Mouse (Mus musculus) limb, embryonic 14.5 days (tissue): ENCODE data around the gene Ncdn. TPM values are rescaled to one million over a fixed set of nuclear protein-coding genes. Genes with fewer than 3 reads are reported as not detected.

Experiments used
- ATAC-seq: fragments of 200-750 bp; cut with Nextera tagmentation; 2 replicates; pipeline ENCODE4 v1.8.0; 2017; ENCODE audit warnings: low read depth, moderate number of reproducible peaks, moderate TSS enrichment; ENCODE audit not compliant: low FRiP score
- DNase-seq: peaks from one replicate; pipeline ENCODE4 v3.0.0-alpha.2; 2015; ENCODE audit warnings: low spot score
- H3K27ac ChIP-seq: fragments of 300-500 bp; sonication (generic); replicated peaks from 2 replicates; pipeline ENCODE4 v1.5.1; 2014; ENCODE audit warnings: low read depth, mild to moderate bottlenecking, low read length, moderate library complexity, mixed read lengths
- H3K27me3 ChIP-seq: fragments of 300-500 bp; sonication (generic); 2 replicates; pipeline ENCODE4 v1.6.1; 2014; ENCODE audit warnings: low read length, mixed read lengths; ENCODE audit not compliant: control insufficient read depth, insufficient read depth
- H3K36me3 ChIP-seq: fragments of 300-500 bp; sonication (generic); 2 replicates; pipeline ENCODE4 v1.6.1; 2014; ENCODE audit warnings: mild to moderate bottlenecking, low read length, moderate library complexity, mixed read lengths; ENCODE audit not compliant: control insufficient read depth, insufficient read depth
- H3K4me1 ChIP-seq: fragments of 300-500 bp; sonication (generic); 2 replicates; pipeline ENCODE4 v1.6.1; 2014; ENCODE audit warnings: antibody characterized with exemption, low read length, mixed read lengths; ENCODE audit not compliant: control insufficient read depth, insufficient read depth
- H3K4me2 ChIP-seq: fragments of 300-500 bp; sonication (generic); replicated peaks from 2 replicates; pipeline ENCODE4 v1.6.1; 2014; ENCODE audit warnings: low read depth, mild to moderate bottlenecking, low read length, moderate library complexity; ENCODE audit not compliant: severe bottlenecking
- H3K4me3 ChIP-seq: fragments of 300-500 bp; sonication (generic); replicated peaks from 2 replicates; pipeline ENCODE4 v1.5.1; 2014; ENCODE audit warnings: low read length
- H3K9ac ChIP-seq: fragments of 300-500 bp; sonication (generic); 2 replicates; pipeline ENCODE4 v1.6.1; 2014; ENCODE audit warnings: mild to moderate bottlenecking, low read depth, low read length, moderate library complexity; ENCODE audit not compliant: severe bottlenecking
- H3K9me3 ChIP-seq: fragments of 300-500 bp; sonication (generic); 2 replicates; pipeline ENCODE4 v1.6.1; 2016; ENCODE audit warnings: low read length; ENCODE audit not compliant: control insufficient read depth
- POLR2A ChIP-seq: fragments of 200-500 bp; IDR thresholded peaks from 2 replicates; pipeline ENCODE4 v1.8.0; 2012; ENCODE audit warnings: inconsistent platforms, mild to moderate bottlenecking, moderate library complexity, borderline replicate concordance; ENCODE audit not compliant: insufficient read depth, insufficient read length; ENCODE audit errors: extremely low read depth
- WGBS: fragments of 180-500 bp; shearing (Covaris S2); extraction: QIAGEN DNeasy Blood & Tissue Kit; methylation state at CpG from one replicate; pipeline ENCODE4 v1.1.7; 2014; 5-methylcytosine and 5-hydroxymethylcytosine counted together
- polyA plus RNA-seq, 2 experiments: library from polyadenylated mRNA; depleted of rRNA in 1 of 2; stranded (reverse) in 1 of 2; unstranded in 1 of 2; fragments of >200 nt; fragmentation: Nextera tagmentation in 1 of 2; extraction: Ambion mirVana in 1 of 2; gene quantifications; 2 replicates each; pipeline versions ENCODE4 v1.2.1 to v1.2.3; 2012 to 2014

The Ncdn gene
- 39.0 and 51.9 TPM in 2 replicates for polyA plus RNA-seq (2012; rRNA removed)
- 29.1 and 29.8 TPM in 2 replicates for polyA plus RNA-seq (2014; fragmentation: Nextera tagmentation; extraction: Ambion mirVana)

DNA sequence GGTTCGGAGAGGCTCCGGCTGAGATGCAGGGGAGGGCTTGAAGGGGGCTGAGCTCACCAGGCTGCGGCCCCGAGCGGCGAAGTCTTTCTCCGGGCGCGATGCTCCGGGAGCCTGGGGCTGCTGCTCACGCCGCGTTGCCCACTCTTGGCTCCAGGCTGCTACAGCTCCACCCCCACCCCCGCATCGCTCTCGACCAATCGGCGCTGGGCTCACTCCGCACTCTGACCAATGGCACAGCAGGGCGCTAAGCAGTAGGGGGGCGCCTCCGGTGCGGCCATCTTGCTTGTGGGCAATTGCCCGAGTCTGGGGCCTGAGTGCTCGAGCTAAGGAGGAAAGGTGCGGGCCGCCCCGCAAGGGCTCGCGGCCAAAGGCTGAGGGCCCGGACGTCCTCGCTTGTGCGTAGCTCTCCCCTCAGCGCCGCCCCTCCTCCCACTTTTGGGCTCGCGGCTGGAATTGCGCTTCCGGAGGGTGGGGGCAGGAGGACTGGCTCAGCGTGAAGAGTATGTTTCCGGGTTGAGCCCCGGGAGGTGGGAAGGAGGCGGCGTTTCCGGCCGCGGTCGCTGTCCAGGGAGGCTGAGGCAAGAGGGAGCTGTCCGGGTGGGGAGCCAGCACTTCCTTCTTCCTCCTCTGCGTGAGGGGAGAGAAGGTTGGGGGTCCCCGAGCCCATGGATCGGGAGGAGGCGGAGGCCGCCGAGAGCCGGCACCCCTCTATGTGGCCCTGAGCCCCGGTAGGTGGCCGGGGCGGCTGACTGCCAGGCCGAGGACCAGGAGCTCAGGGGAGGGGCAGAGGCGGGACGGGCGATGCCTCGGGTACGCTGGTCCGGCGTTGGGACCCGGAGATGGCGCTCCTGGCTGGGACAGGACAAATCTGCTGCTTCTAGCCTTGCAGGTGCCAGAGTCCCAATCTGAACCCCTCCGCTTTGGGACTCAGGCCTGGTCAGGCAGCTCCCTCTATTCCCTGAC is at the start of gene Ncdn, which contains the start of gene AU040320:
Gene Ncdn, minus strand, starts transcription at position 171 of the 963 bp plus-strand sequence.
Gene AU040320, plus strand, starts transcription at position 277 of the 963 bp plus-strand sequence.
- peak within 1 kb of the TSS; percentile 75 for H3K9ac ChIP-seq
- H3K27ac ChIP-seq, result peak within 1 kb of the TSS; percentile 89
- ATAC-seq (peak; percentile 99), DNase-seq (peak; percentile 98)
- 0 out of 2 replicates have a peak, but pooled peaks have one; percentile 62 for TF ChIP-seq POLR2A
- peaks cover 23% of the 10 kb centered on the region for H3K4me1 ChIP-seq
- H3K4me3 ChIP-seq, result peak within 1 kb of the TSS; percentile 67
- under 1% methylated on average over 49 of the region's 71 CpGs for WGBS
- H3K27me3 ChIP-seq, result no peaks in the 10 kb centered on the region
- peak within 1 kb of the TSS; percentile 99 for H3K4me2 ChIP-seq
- peaks cover 23% of the 10 kb centered on the region for H3K36me3 ChIP-seq
- no peaks in the 10 kb centered on the region for H3K9me3 ChIP-seq

DNA sequence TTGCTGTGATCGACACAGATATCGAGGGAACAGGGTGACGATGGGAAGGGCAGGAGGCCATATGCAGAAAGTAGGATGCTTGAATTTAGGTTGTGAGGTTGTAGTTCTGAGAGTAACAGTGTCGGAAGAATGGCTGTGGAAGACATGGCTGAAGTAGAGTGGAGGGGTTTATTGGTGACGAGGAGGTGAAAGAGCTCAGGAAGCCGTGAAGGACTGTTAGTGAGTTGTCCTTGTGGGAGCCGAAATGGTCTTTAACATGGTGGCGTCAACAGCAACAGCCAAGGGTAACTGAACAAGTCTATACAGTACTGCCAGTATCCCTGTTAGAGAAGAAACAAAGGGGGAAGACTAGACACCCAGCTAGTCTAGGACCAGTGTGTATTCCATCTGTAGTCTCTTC is 48.9 kb upstream of the Ncdn start:
- DNase-seq (no peak), ATAC-seq (no peak)
- no peaks in the 10 kb centered on the region; the same call in 1 of the 2 replicates for H3K36me3 ChIP-seq
- WGBS, result 95% methylated on average over 8 of the region's 8 CpGs
- H3K27ac ChIP-seq, result no peak overlapping the region
- no peak overlapping the region for H3K9ac ChIP-seq
- H3K4me3 ChIP-seq, result no peak overlapping the region
- no peaks in the 10 kb centered on the region for H3K4me1 ChIP-seq
- TF ChIP-seq POLR2A, result no peak
- no peaks in the 10 kb centered on the region for H3K9me3 ChIP-seq
- H3K27me3 ChIP-seq, result no peaks in the 10 kb centered on the region
- no peak overlapping the region for H3K4me2 ChIP-seq

DNA sequence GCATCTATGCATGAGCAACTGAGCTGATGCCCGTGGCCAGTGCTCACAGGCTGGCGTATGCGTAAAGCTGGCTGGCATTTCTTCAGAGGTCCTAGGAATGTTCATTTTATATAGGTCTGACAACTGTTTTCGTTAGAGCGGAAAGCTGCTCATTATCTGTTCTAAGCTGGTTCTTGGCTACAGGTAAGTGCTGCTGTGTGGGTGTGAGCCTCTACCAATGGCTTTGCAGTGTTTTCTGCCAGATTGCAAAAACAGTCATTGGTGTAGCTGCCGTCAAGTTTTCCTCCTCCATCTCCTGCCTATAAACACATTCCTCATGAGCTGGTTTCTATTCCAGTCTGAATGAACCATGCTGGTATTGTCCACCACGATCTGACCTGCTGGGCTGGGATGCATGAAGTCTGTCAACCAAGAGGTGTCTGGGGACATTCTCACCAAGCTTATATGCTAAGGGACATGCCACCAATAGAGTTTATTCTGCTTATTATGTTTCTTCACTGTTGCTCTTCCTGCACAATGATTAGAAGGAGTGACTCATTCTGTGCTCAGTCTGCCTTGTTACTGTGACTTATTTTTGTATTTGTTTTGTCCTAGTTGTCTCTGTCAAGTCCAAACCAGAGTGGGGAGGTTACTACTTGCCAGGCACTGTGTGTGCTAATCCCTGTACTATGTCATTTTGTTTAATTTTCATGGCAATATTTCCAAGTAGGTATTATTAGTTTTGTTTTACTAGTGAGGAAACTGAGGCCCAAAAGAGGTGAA is 39.3 kb upstream of the Ncdn start:
- DNase-seq (no peak), ATAC-seq (no peak)
- WGBS, result 90% methylated on average over 7 of the region's 7 CpGs
- Histone ChIP-seq H3K9ac (no peak overlapping the region), H3K4me2 (no peak overlapping the region), H3K27ac (no peak overlapping the region), H3K27me3 (no peaks in the 10 kb centered on the region), H3K4me3 (no peak overlapping the region), H3K36me3 (peaks cover 27% of the 10 kb centered on the region), H3K4me1 (no peaks in the 10 kb centered on the region), H3K9me3 (no peaks in the 10 kb centered on the region)
- TF ChIP-seq POLR2A, result no peak

DNA sequence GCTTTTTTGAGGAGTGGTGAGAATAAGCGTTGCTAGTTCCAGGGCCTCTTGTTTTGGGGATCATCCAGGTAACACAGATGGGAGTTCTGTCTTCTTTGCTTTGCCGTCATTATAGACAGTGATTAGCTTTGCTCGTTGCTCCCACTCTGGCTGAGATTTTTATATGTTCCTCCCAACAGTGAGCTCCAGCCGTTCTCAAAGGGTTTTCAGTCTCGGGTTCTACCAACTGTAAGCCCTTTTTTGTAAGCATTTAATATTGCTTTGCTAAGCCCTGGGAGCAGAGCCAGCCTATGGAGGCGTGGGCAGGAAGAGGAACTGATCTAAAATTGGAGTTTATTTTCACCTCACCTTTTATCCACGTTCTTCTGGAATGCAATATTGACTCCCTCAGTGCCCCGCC is 29.8 kb upstream of the Ncdn start:
- Histone ChIP-seq H3K36me3 (no peaks in the 10 kb centered on the region; the same call in 1 of the 2 replicates), H3K9ac (no peak overlapping the region), H3K27me3 (no peaks in the 10 kb centered on the region), H3K4me3 (no peak overlapping the region), H3K27ac (peak overlapping the region; percentile 70), H3K4me2 (no peak overlapping the region), H3K4me1 (peaks cover 38% of the 10 kb centered on the region), H3K9me3 (no peaks in the 10 kb centered on the region)
- ATAC-seq (no peak), DNase-seq (no peak)
- 40% methylated on average over 8 of the region's 8 CpGs for whole genome bisulfite sequencing
- TF ChIP-seq POLR2A, result no peak

DNA sequence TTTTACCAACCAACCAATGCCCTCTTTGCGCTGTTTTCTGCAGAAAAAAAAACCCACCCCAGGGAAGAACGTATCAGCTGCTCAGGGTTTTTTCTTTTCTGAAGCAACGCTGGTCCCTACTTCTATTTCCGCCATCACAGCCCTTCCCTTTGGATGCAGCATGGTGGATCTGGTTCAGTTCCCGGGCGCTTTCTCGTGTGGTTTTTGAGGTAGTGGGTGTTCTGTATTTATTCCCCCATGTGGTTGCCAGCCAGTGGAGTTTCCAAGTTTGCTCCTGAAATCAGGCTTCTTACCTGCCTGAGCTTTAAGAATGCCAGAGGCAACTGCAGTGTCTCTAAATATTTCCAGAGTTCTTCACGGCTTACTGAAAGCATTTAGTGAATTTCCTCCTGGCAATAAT is 29.3 kb upstream of the Ncdn start:
- Histone ChIP-seq H3K9ac (no peak overlapping the region), H3K4me3 (no peak overlapping the region), H3K27me3 (no peaks in the 10 kb centered on the region), H3K36me3 (no peaks in the 10 kb centered on the region), H3K4me1 (peaks cover 38% of the 10 kb centered on the region), H3K4me2 (0 out of 2 replicates have a peak overlapping the region, but pooled peaks have one; percentile 10), H3K27ac (peak overlapping the region; percentile 70), H3K9me3 (no peaks in the 10 kb centered on the region)
- ATAC-seq, result no peak
- 51% methylated on average over 8 of the region's 8 CpGs for WGBS
- no peak for DNase-seq
- no peak for TF ChIP-seq POLR2A
